Mouse (Mus musculus) thymus, adult 18-20 months (tissue): ENCODE measurements at regions not wholly inside any gene's neighbourhood (a gene's known extent, or its start where the extent isn't known, plus 50 kb on each side); places are given as distances from the start of the nearest gene placed in this dataset.

Experiments
- DNase-seq, 2 experiments: peaks; one replicate each; pipeline ENCODE4 v3.0.0; 2022; ENCODE audit warnings: mixed read lengths in 2 of 2

- DNase-seq: no peak
Observed at GRCm38 (mm10) chr5:73880936-73881335, 187.3 kb downstream of the Usp46 start.

DNA sequence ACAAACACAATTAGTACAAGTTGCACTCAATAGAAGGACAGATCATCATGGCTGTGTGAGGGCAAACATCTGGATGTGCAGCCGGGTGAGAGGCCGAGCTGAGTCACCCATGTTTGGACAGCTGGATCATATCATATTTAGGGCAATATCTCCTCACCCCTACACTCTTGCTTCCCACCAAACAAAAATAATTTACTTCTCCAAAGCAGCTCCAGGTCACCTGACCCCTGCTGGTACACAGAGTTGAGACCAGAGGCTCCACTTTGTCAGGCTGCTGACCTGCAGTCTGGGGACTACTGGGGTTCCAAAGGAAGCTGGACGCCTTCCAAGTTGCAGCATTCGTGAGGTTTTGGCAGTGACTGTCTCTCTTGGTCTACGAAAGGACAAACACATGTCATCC, 186.3 kb downstream of the Usp46 start:
- no peak for DNase-seq

- DNase-seq: no peak
Observed at GRCm38 (mm10) chr5:73884998-73885397, 183.2 kb downstream of the Usp46 start.

GRCm38 (mm10) chr5:73885691-73886090, 182.5 kb downstream of the Usp46 start:
- DNase-seq: no peak

GRCm38 (mm10) chr5:73887306-73887958, 180.8 kb downstream of the Usp46 start:
- DNase-seq: no peak

DNA sequence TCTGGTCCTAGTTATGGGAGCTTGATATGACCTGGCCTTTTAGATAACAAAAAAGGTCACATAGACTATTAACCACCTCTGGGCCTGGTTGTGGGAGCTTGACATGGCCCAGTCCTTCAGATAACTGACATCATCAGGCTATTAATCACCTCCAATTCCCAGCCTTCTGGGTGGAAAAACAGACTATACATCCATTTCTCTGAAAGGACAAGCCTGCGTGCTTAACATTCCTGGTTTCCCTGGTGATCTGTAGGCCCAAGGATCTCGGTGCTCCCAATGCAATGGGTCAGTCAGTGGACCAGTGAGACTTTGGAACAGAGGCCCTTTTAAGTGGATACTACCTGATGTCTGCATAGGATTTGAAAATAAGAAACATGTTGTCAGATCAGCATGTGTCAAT, 179.8 kb downstream of the Usp46 start:
- DNase-seq: no peak

DNA sequence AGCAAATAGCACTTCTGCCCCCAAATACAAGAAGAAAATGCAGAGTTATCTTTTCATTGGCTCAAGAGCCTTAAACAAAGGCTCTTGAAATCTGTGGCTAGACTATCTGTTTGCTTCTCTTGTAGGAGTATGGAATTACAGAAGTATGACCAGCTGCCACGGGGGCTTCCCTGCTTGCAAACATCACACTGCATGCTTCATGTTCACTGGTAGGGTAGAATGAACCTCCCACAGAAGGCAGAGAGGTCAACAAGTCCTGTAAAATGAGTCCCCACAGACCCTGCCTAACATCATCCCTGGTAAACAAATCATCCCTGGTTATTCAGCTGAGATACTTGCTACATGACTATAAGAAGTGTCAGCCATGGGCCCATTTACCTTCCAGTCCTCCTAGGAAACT, 178.9 kb downstream of the Usp46 start:
- DNase-seq: no peak

DNA sequence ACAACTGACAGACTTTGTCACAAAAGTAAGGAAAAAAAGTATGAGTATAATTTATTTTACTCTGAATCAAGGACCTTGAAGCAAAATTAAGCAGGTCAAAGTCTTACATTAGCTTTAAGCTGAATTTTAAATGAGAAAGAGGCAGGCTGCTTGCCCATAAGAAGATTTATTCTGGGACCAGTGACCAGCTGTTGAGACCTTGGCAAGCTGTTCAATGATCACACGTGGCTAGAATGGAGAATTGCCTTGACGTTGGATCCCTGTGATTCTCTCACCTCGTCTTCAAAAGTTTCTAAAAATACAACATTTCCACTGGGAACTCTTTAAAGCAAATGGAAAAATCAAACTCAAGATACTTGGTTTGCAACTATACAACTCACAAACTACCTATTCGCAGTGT, 177.3 kb downstream of the Usp46 start:
- no peak for DNase-seq

GRCm38 (mm10) chr5:73891606-73892005, 176.6 kb downstream of the Usp46 start:
- DNase-seq: no peak

GRCm38 (mm10) chr5:73892440-73893225, 175.6 kb downstream of the Usp46 start:
- no peak for DNase-seq

- DNase-seq: no peak
Observed at GRCm38 (mm10) chr5:73895186-73895585, 173.0 kb downstream of the Usp46 start.

DNA sequence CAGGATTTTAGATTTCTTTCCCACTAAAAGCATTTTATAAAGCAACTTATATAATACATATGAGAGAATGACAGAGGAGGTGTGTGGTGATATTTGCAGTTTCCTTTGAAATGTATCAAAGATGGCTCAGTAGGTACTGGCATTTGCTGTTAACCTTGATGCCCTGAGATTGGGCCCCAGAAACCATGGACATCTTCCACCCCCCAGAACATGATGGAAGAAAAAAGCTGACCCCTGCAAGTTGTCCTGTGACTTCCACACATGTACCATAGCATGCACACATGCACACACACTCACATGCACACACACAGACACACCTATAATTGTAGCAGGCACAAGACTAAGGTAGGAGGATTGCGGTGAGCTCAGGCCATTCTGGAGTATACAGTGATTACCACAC, 171.4 kb downstream of the Usp46 start:
- no peak for DNase-seq

DNA sequence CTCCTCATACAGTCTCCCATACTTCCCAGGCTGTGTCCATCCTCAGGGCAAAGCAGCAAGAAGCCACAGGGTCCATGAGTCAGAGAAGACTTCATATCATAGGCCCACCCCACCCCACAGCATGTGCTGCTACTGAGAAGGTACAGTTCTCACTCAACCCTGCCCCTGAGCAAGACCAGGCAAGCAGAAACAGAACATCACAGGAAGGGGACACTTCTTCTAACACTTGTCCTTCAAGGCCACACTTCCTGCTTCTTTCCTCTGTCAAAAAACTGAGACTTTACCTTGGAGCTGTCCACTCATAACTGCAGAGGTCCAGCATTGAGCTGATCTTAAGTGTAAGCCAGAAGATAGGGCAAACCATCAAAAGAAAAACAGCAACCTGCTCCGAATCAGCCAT, 166.6 kb downstream of the Usp46 start:
- DNase-seq: no peak

- no peak for DNase-seq
Observed at GRCm38 (mm10) chr5:73902470-73903218, 165.6 kb downstream of the Usp46 start.

DNA sequence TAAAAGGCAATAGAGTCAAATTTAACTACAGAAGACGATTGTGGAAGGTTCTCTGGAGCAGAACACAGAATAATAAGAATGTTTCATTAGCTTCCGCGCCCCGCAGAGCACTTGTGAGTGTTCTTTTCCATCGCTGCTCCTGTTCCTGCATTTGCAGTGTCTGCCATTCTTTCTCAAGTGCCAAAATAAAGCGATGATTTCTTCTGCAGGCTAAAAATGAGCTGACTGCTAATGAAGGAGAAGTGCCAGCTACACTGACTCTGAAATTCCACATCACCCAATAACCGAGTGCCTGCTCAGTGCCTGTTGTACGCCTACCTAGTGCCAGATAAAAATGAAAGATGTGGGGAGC, 165.0 kb downstream of the Usp46 start:
- DNase-seq: no peak

DNA sequence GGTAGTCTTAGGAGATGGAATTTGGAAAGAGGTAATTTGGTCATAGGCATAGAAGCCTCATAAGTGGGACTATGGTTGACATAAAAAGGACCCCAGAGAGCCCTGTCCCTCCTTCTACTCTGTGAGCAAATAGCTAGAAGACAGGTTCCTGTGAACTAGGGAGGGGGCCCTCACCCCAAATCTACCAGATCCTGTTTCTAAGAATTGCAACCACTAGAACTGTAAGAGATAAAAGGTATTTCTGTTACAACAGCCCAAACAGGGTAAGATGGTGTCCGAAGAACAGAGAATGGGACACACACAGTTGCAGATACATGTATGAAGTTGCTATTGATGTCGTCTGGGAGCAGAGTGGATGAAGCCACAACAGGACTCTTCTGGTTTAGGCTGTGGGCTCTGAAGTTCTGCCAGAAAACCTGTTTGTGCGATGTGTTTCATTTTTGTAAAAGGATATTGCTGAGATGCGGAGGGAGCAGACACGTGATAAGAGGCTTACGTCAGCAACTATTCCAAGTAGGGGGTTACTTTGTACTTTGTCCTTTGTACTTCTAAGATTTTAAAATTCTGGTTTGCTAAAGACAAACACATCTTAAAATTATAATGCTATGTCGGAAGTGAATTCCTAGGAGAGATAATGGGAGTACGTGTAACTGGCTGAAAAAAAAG, 164.0 kb downstream of the Usp46 start:
- no peak for DNase-seq

DNA sequence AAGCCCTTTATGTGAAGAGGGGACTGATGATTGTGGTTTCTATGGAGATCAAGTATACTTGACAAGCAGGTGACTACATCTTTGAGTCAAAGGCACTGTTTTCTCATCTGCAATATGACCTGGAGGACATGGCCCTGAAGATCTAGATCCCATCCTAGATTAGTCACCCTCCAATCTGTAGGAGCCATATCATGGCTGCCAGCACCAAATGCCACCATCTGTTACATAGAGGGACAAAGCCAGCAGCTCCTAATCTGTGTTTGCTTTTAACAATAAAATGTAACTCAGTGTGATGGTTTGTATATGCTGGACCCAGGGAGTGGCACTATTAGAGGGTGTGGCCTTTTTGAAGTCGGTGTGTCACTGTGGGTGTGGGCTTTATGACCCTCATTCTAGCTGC, 156.1 kb downstream of the Usp46 start:
- no peak for DNase-seq

- no peak for DNase-seq
Observed at GRCm38 (mm10) chr5:73913116-73913515, 155.1 kb downstream of the Usp46 start.

DNA sequence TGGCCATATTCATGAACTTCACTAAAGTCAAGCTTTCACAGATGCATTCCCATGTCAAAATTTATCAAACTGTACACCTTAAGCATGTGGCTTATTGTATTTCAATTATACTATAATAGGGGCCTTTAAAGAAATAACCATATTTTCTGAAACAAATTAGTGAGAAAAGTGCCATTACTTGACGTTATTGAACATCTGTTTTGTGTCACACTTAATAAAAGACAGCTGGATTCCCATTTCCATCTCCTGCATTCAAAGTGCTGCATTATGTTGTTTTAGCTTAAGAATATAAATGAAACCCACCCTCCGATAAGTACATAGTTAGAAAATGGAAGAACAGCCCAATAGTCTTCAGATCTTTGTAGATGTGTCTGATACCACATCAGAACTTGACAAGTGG, 150.2 kb downstream of the Usp46 start:
- DNase-seq: no peak

- DNase-seq: no peak
Observed at GRCm38 (mm10) chr5:73919936-73920335, 148.3 kb downstream of the Usp46 start.

GRCm38 (mm10) chr5:73927534-73927933, 140.7 kb downstream of the Usp46 start:
- DNase-seq: no peak

GRCm38 (mm10) chr5:73928691-73929090, 139.5 kb downstream of the Usp46 start:
- DNase-seq: no peak

- DNase-seq: no peak
Observed at GRCm38 (mm10) chr5:73930205-73930604, 138.0 kb downstream of the Usp46 start.
